Mouse (Mus musculus) lung, postnatal 14 days (tissue): ENCODE data around the gene Vangl1.
"Not testable (repeated sequence)": the region's sequence is repeated elsewhere in the genome, so short reads cannot be mapped to it uniquely, and the experiment has no call there.

Source experiments
- DNase-seq: peaks from one replicate; pipeline ENCODE4 v3.0.0; 2021

Vangl1 gene

DNA sequence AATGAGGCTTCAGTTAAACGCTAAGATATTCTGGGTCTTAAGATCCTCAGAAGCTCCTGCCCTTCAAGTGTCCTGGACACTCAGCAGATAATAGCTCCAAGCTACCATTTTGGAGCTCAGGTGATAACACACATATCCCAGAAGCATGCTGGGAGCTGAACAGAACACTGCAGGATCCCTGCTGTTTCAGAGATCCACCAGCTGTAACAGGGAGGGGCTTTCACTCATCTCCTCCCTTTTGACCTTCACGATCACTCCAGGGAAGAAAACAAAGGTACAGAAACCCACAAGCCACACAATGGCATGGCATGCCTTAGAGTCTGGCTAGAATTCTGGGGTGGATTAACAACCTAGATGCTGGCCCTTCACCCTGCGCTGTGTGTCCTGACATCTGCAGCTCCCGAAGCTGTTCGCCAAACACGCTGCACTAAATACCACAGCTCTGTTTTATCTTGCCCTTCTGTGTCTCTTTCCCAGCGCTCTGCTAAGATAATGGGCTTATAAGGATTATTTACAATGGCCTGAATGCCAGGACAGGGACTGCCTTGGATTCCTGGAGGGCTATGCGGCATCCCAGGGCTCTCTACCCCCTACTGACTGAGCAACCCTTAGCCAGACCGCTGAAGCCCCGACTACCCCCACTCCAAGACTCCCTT, 36.8 kb downstream of the Vangl1 start:
- DNase-seq, result no peak

DNA sequence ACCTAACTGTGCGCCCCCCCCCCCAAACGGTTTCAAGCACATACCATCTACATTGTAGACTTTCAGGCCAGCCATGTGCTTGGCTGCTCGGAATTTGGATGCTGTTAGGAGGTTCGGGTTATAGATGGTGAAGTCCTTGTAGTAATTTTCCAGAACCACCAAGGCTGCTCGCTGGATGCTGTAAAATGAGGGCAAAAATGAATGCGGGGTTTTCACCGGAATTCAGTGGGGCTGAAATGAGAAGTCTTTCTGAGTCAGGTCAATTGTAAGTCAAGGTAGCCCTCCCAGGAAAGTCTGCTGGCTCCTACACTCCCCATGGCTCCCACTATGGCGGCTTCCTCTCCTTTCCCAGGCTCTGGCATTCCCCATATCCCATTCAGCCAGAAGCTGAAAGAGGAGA, 37.7 kb downstream of the Vangl1 start:
- no peak for DNase-seq

DNA sequence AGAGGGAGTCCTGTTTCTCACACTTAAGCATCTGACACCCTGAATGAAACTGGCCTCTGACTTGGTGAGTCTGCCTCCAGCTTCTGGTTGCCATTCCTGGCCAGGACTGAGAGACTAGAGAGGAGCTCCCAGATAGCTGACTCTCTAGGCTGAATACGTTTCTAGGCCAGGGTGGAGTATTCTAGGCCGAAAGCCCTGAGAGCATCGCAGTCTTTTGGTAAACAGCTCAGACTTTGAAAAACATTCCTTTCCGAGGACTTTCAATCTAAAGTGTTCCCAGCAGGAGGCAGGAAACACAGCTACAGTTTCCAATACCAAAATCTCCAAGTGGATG, 38.2 kb downstream of the Vangl1 start:
- no peak for DNase-seq

DNA sequence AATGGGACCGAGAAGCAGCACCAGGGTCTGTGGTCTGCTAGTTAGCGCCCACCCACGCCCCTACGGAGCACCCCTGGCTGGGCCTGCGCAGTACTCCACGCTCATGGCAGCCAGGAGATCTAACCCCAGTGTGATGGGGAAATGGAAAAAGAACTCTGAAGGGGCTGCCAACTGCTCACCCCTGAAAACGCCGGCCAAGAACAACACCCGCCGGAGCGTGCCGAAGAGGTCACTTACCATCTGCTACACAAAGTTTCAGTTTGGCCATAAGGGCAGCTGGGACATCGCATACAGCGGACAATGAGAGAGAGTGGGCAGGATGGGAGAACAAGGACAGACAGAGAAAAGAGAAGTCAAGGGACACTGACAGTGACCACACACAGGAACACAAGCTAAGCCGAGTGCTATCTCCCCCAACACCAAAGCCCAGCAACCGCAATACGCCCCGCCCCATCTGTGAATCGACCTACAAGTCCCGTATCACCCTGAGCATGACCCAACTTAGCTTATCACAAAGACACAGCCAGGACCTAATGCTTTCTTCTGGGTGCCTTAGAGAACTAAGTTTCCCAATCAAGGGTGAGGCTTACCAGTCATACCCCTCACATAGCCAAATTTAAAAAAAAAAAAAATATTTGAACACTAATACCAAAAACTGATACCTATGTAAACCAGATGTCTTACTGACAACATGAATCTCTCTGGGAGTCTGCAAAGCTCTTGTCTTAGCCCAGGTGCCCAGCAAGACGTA, 38.8 kb downstream of the Vangl1 start:
- DNase-seq, result peak; percentile 28

DNA sequence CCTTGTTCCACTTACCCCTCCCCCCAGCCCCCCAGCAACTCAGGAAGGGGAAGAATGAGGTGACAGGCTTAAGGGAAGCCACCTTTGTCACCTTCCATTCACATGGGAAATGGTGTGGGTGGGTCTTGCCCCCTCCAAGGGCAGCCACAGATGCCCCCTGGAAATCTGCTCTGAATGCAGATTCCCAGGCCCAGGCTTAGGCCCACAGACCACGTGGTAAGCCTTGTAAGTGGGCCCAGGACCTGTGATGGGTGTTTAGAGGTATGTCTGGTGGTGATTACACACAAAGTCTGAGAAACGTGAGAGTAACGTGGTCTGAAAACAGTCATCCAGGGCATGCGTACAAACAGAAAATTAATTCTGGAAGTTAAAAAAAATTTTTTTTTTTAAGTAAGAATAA, 39.6 kb downstream of the Vangl1 start:
- DNase-seq, result no peak

DNA sequence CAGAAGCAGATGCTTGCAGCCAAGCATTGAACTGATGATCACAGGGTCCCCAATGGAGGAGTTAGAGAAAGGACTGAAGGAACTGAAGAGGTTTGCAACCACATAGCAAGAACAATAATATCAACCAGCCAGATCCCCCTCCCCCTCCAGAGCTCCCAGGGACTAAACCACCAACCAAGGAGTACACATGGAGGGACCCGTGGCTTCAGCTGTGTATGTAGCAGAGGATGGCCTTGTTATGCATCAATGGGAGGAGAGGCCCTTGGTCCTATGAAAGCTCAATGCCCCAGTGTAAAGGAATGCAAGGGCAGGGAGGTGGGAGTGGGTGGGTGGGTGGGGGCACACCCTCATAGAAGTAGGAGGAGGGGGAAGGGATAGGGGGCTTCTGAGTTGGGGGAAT, 40.6 kb downstream of the Vangl1 start:
- DNase-seq, result not testable (repeated sequence)

DNA sequence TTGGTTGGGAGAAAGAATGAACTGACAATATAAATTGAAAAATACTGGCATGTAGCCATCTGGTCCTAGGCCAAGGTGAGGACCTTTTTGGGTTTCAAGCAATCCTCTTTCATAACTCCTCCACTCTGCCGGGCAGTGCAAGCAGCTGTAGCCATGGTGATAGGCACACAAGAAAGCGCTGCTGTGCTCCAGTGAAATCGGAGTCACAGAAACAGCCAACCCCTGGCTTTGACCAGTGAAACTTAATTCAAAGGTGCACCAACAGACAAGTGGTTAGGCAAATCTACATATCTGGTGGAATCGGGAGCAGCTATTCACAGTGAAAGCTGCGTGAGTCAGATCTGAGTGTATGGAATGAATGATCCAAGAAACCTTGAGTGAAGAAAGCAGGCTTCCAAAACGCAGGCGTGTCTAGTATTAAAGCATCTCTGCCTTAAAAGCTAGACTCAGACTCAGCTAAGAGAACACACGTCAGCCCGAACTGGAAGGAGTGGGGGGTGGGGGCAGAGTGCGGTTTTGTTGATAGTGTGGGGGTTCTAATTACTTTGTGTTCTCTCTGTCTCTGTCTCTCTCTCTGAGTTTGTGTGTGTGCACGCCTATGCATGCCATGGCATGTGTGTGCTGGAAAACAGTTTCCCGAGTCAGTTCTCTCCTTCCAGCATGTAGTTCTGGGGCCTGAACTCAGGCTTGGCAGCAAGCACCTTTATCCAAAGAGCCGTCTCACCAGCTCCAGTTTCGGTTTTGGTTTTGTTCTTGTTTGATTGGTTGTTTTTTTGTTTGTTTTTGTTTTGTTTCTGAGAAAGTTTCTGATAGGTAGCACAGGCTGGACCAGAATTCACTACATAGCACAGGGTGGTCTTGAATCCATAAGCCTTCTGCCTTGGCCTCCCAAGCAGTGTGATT, 44.8 kb downstream of the Vangl1 start:
- DNase-seq, result peak; percentile 43

DNA sequence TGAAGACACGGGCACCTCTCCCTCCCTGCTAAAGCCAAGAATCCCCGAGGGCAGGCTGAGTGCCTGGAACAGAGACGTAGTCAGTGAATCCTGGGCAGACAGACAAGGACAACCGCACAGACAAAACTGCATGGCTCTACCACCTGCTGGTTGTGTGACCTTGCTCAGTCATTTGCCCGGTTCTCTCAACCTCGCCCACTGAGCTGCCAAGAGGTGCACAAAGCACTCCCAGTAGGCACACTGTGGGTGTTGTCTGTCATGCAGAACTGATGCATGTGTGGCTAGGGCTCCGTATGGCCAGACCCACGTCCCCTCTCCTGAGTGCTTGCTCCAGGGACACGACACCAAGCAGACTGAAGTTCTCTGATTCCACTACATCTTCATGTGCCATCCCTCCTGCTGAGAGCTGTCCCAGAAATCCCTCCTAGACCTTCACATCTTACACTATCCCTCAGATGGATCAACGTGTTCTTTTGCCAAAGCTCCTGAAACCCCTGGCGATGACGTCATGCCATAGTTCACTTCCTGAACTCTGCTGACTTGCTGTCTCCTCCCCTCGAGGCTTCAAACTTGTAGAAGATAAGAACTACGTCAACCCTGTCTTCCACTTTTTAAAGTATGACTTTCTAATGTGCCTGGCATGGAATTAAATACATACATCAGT, 45.6 kb downstream of the Vangl1 start:
- DNase-seq, result no peak

DNA sequence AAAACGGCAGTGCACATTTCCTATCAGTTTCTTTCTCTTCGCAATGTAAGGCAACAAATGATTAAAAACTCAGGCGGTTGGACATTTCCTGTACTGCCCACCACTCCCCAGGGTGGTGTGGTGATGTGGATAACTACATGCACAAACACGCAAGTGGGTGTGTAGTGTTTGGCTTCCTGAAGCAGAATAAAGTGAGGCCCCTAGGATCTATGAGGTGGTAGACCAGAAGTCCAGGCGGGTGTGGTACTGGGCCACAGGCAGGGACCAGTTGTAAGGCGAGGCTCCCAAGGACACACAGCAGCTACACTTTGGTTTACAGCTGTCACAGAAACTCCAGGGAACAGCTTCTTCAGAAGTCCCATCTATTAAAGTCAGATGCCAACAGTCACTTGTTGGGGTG, 46.8 kb downstream of the Vangl1 start:
- no peak for DNase-seq

DNA sequence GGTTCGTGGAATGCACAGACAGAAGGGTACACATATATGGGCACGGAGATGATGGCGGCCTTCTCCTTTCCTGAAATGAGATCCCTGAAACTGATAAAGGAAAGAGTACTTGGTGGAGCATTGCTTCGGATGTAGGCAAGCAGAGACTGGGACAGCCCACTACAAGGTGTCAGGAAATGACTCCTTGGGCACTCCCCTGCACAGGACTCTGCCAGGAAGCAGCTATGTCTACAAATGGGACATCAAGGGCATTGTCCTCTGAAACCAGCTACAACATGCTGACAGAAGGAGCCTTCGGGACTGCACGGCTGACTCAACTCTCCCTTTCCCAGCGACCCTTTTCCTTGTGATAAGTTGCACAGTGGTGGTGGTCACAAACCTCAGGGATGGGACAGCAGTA, 47.8 kb downstream of the Vangl1 start:
- no peak for DNase-seq

DNA sequence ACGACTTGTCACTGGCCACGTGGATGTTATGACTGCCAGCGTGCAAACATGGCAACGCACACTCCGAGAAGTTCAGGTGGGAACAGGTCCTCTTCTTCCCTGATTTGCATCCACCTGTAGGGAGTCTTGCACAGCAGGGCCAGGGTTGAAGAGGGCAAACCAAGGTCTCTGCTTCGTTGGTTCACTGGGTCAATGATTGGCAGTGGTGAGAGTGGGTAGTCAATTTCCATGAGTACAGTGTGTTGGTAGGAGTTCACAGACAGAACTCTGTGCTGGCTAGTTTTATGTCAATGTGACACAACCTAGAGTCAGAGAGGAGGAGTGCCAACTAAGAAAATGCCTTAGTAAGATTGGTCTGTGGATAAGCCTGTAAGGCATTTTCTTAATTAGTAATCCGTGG, 50.4 kb downstream of the Vangl1 start:
- DNase-seq, result no peak

DNA sequence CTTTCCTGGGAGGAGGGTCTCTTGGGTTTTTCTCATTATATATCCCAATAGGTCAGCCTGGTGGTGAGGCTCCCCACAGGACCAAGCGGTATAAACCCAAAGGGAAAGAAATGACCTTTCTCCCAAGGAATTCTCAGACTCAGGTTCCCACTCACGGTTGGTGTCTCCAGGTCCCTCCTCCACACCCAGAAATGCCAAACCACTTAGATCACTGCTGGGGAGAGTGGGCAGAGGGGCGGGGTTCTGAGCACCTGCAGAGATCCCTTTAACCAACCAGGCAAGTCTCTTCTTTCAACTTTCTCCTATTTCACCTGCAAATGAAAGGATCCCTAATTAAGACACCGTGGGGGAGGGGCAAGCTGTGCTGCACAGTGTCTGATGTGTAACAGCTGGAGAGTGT, 51.6 kb downstream of the Vangl1 start:
- DNase-seq, result peak; percentile 23

DNA sequence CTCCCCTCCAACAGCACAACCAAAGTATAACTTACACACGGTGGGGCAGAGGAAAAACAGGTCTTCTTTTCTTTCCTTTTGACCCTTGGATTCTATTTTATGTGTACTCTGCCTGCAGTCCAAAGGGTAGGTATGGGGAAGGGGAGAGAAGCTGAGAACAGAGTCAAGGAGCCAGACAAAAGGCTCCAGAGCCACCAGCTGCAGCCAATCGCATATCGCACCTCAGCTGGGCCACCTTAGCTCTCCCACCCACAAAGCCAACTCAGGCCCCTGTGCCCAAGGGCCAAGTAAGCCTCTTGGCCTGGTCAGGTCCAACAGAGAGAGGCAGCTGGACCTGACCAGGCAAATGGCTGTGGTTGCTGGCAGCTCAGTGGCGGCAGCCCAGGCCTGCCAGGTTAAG, 52.0 kb downstream of the Vangl1 start:
- no peak for DNase-seq

DNA sequence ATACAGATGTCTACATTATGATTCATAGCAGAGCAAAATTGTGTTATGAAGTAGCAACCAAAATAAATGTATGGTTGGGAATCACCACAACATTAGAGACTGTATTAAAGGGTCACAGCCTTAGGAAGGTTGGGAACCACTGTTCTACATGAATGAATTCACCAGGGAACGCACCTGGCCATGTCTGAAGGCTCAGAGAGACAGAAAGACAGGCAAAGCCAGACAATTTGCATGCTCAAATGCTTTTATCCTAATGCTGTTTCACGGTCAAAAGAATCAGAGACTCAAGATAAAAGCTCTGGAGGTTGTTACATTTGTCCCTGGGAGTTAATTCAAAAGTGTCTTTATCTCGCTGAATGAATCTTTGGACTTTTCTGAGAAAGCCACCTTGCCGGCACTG, 52.6 kb downstream of the Vangl1 start:
- DNase-seq, result no peak

DNA sequence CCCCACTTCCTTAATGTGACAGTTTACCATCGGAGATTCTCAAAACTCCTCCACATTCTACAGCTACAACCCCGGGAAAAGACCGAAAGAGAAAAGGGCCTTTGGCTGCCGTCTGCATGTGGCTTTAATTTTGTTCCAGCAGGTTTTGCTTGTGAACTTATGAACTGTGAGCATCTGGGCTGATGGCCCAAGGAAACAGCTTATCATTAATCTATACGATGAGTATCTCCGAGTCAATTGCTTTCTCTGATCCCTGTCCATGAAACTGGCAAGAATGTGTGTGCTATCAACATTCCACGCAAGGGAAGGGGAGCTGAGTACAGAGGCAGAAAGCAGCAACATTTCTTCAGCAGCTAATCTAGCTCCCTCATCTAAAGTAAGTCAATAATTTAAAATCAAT, 54.6 kb downstream of the Vangl1 start:
- DNase-seq, result no peak

DNA sequence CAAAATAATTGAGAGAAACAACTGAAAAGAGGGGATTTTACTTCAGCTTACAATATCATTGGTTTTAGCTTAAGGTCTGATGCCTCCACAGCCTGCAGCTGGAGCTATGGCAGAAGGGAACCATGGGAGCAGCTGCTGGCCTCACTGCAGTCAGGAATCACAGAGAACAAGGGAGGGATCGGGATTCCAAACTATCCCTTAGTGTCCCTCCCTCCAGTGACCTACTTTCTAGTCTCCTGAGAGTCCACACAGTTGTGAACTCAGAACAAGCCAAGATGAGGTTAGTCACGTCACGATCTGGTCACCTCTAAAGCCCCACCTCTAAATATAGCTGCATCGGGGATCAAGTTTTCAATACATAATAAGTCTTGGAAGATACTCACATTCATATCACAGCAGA, 57.3 kb downstream of the Vangl1 start:
- DNase-seq, result no peak

DNA sequence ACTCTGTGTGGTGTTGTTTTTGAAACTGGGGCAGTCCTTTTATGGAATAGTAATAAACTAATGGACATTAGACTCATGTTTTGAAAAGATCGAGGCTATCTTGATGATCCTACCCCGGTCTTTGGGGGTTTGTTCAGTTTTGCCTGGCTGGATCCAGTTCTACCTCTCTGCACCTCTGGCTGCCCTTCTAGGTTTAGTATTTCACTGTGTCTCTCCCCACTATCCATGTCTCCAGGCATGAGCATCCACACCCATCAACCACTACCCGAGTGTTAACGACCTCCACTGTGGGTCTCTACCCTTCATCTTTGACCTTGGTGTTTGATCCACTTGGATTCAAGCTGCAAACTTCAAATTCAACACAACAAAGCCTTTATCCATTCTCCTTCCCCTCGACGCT, 58.1 kb downstream of the Vangl1 start:
- no peak for DNase-seq

DNA sequence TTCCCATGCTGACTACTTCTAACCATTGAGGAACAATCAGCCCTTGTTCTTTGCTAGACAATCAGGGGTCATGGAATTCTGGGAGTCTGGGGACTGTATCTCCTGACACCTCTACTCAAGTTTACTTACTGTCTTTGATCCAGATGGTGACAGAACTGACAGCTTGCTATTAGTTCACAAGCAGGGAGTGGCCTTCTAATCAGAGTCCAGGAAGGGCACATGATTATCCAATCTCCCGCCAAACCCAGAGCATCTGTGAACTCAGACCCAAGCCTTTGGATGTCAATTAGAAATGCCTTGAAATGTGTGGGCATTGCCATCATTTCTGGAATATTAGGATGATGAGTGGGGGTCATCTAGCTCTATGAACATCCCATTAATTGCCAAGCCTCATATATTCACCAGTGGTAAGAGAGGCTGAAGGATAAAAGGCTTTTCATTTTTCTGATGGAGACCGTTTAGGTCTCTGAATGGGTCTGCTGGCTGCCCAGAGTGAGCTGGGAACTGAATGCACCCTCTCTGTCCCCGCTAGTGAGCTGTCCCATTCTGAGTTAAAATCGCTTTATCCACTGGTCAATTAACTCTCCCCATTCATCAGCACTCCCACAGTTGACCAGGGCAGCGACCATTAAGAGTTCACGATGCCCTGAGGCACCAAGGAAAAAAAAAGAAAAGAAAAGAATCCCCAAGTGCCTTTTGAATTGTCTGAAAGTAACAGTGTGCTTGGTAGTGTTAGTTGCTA, 58.7 kb downstream of the Vangl1 start:
- no peak for DNase-seq

DNA sequence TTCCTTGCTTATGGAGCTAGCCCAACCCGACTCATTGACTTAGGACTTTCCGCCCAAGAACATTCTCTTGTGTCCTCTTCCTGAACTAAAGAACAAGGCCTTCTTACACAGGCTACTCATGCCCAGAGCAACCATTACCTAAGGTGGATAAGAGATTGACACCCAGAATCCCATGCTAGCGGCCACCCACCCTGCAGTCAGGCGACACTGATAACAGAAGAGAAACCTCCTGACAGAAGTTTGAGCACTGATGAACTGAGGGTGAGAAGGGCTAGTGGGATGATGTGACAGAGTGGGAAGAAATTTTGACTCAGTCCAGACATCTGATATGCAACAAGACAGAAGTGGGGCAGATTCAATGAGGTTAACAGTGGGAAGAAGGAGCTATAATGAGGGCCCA, 60.1 kb downstream of the Vangl1 start:
- DNase-seq, result no peak

DNA sequence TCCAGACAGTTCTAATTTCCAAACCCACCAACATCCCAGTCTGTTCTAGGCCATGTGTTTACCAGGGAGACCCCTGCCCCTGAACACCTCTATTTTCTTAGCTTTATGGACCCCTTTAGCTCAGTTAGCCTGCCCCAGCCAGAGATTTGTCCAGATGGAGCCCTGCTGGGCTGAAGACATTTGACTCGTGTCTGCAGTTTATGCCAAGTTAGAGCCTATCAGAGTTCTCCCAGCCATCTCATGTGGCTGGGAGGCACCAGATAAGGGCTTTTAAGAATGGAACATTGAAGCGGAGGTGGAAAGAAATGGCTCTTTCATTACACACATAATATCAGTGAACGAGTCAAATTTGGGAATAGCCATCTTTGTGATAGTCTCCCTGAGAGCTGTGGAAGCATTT, 61.0 kb downstream of the Vangl1 start:
- DNase-seq, result no peak

DNA sequence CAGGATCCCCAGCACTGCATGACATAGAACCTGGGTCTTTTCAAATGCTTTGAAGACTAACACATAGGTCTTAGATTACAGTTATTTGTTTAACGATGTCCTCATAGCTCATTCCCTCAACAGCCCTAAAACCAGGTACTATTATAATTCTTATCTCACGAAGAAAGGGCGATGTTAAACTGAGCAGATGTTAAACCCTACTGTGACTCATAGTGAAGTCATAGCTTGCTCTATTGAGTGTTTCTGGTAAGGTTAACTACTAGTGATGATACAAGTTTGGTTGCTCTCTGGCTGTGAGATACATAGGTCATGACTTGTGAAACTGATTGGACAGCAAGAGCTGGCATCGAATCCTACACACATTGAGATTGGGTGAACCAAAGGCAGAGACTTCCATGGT, 61.5 kb downstream of the Vangl1 start:
- no peak for DNase-seq

DNA sequence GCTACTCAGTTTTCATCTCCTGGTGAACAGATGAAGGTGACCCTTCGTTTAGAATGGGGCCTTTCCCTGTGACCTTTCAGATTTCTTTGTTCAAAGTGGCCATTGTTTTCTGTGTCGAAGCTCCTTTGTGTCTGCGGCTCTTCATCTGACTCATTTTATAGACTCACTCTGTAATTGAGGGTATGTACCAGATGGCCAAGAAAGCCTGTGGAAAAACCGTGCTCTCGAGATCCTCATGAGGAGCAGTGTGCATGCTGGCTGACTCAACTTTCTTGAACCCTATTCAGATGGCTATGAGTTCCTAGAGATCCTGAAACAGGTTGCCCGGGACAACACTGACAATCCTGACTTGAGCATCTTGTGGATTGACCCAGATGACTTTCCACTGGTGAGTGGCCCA, 62.6 kb downstream of the Vangl1 start:
- no peak for DNase-seq

DNA sequence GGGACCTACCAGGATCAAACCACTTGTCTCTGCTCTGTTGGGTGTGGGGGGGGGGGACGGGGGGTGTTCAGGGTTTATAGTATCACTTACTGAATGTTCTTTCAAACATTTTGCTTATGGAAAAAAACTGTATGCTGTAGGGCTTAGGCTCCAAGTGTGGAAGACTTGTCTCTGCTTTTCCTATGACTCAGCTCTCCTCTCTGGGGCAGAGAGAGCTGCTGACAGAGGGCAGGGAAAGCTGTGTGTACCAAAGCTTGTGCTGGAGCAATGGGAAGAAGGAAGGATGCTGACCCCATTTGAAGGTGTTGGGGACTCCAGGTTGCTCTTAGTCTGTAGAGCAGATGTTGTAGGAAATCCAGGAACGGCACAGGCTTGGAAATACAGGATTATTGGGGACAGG, 63.0 kb downstream of the Vangl1 start:
- DNase-seq, result no peak
